8 mouse cellular contexts compared by ENCODE assay signal in the genomic region with DNA sequence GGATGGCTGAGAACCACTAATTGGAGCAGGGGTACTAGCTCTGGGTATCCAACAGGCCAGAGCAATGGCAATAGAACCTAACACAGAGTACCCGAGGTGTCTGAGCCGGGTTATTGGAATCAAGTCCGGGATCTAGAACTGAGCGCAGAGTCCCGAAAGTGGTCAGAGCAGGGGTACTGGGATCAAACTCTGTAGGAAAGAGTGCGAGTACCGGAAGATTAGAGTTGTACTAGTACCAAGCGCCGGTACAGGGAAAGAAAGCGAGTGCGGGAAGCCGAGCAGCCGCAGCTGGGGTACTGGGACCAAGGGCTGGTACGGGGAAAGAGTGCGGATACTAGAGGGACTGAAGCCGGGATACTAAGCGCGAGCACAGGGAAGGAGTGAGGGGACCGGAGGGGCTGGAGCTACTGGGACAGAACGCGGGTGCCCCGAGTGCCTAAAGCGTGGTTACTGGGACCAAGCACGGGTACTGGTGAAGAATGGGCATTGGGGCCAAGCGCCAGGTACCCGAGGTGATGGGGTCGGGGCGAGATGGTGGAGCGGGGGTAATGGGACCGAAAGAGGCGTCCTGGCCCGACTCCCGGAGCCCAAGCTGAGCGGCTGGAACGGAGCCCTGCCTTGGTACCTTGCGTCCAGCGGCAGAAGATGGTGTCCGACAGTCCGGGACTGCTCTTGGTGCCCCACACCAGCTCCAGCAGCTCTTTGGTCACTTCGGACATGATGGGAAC. TPM values are rescaled to one million over a fixed set of nuclear protein-coding genes. Genes with fewer than 3 reads are reported as not detected.
DNase-seq lines count a peak whose midpoint lies in the region; ATAC-seq and TF ChIP-seq lines count a peak whose summit lies in the region.

No protein-coding gene starts in this region.

- no peaks in the 10 kb centered on the region for H3K27me3 ChIP-seq in forebrain, embryonic 13.5 days
- no peaks in the 10 kb centered on the region for H3K27me3 ChIP-seq in midbrain, embryonic 13.5 days
- H3K27me3 ChIP-seq in thymus, adult 2 months (ENCODE audit: control insufficient read depth, insufficient read depth, low read length) = no peaks in the 10 kb centered on the region

- no peaks in the 10 kb centered on the region for H3K9me3 ChIP-seq in forebrain, embryonic 13.5 days (replicated peaks)
- H3K9me3 ChIP-seq in midbrain, embryonic 13.5 days = no peaks in the 10 kb centered on the region

- WGBS in forebrain, embryonic 13.5 days = 1% methylated on average over 40 of the region's 40 CpGs
- under 1% methylated on average over 40 of the region's 40 CpGs for WGBS in midbrain, embryonic 13.5 days
- WGBS in thymus, adult 2 months = 2% methylated on average over 40 of the region's 40 CpGs

- H3K36me3 ChIP-seq in forebrain, embryonic 13.5 days (ENCODE audit: poor library complexity, severe bottlenecking) = no peaks in the 10 kb centered on the region
- no peaks in the 10 kb centered on the region for H3K36me3 ChIP-seq in midbrain, embryonic 13.5 days
- no peaks in the 10 kb centered on the region for H3K36me3 ChIP-seq in thymus, adult 2 months (ENCODE audit: control insufficient read depth, insufficient read depth, low read length)

- peak overlapping the region; percentile 79 for H3K4me2 ChIP-seq in forebrain, embryonic 13.5 days
- H3K4me2 ChIP-seq in midbrain, embryonic 13.5 days (replicated peaks) = peak overlapping the region; percentile 79

- TF ChIP-seq CTCF in thymus, adult 2 months (IDR thresholded peaks at IDR 0.05; ENCODE audit: borderline replicate concordance, control insufficient read depth, extremely low read depth, insufficient read depth, low read length, poor library complexity) = 0 out of 2 replicates have a peak, but pooled peaks have one; percentile 6

- H3K9ac ChIP-seq in forebrain, embryonic 13.5 days = peak overlapping the region; percentile 89
- H3K9ac ChIP-seq in midbrain, embryonic 13.5 days (replicated peaks) = peak overlapping the region; percentile 75

- TF ChIP-seq POLR2A in thymus, adult 2 months (IDR thresholded peaks at IDR 0.05; ENCODE audit: control insufficient read depth, extremely low read depth, insufficient read depth, low read length, poor library complexity) = no peak

- peak overlapping the region; percentile 49 for H3K27ac ChIP-seq in forebrain, embryonic 13.5 days
- H3K27ac ChIP-seq in midbrain, embryonic 13.5 days = peak overlapping the region; percentile 68
- peak overlapping the region; percentile 11; the same call in 1 of the 2 replicates for H3K27ac ChIP-seq in thymus, adult 2 months (ENCODE audit: control insufficient read depth, insufficient read depth, low read length)

- intact Hi-C loops in left cerebral cortex, postnatal 14 days (cut with DNase I) = no loop called here

- DNase-seq in gastrocnemius, adult 8-10 months (ENCODE audit: low spot score in 2 of 2) = peak; percentile 15 to 21
- DNase-seq in gastrocnemius, postnatal 25 days = no peak
- DNase-seq in urinary bladder, postnatal 10 days (ENCODE audit: low spot score) = peak; percentile 10
- no peak for DNase-seq in urinary bladder, postnatal 25 days (ENCODE audit: low spot score)
- peak; percentile 12 to 14 for DNase-seq in left cerebral cortex, postnatal 14 days (ENCODE audit: low spot score in 2 of 2)
- peak; percentile 47 for DNase-seq in thymus, adult 2 months

- peak; percentile 78 for ATAC-seq in forebrain, embryonic 13.5 days
- ATAC-seq in midbrain, embryonic 13.5 days = peak; percentile 88

- peaks cover 12% of the 10 kb centered on the region for H3K4me1 ChIP-seq in forebrain, embryonic 13.5 days
- H3K4me1 ChIP-seq in midbrain, embryonic 13.5 days (replicated peaks) = peaks cover 17% of the 10 kb centered on the region
- peaks cover 6% of the 10 kb centered on the region for H3K4me1 ChIP-seq in thymus, adult 2 months (replicated peaks; ENCODE audit: control insufficient read depth, insufficient read depth, low read length)

- peak overlapping the region; percentile 86 for H3K4me3 ChIP-seq in forebrain, embryonic 13.5 days
- H3K4me3 ChIP-seq in midbrain, embryonic 13.5 days (replicated peaks) = peak overlapping the region; percentile 64
- peak overlapping the region; percentile 87 for H3K4me3 ChIP-seq in thymus, adult 2 months (ENCODE audit: control insufficient read depth, insufficient read depth, low read length)

RNA-seq across cellular contexts. Expression of a gene that starts 0.6 kb away (rescaled TPM):
- 10 to 100 TPM in 1 of 4 experiments, 1 to 10 TPM in 3; 7.8 to 12.2 (median 8.3) TPM for total RNA-seq in gastrocnemius, adult 8-10 months (2022)
- total RNA-seq in gastrocnemius, postnatal 25 days (2021) = 10 to 100 TPM in 1 of 2 experiments, 1 to 10 TPM in 1; 8.1 to 11.6 TPM
- polyA plus RNA-seq in forebrain, embryonic 13.5 days (2015; fragmentation: Nextera tagmentation; extraction: Ambion mirVana) = 42.2 and 43.7 TPM in 2 replicates
- total RNA-seq in left cerebral cortex, postnatal 14 days (2021) = 10 to 100 TPM; 67.9 to 69.0 TPM
- 47.8 and 50.6 TPM in 2 replicates for polyA plus RNA-seq in midbrain, embryonic 13.5 days (2015; fragmentation: Nextera tagmentation; extraction: Ambion mirVana)
- 133 and 137 TPM in 2 replicates for polyA plus RNA-seq in thymus, adult 2 months (2012; rRNA removed)

Comparison
In these comparisons a context has a peak if more than half of its experiments do, and no peak if none do; other contexts are left out.
1. DNase-seq: peak in gastrocnemius, adult 8-10 months (2 of 2), urinary bladder, postnatal 10 days (single experiment), left cerebral cortex, postnatal 14 days (2 of 2) and thymus, adult 2 months (single experiment); none in gastrocnemius, postnatal 25 days (single experiment) and urinary bladder, postnatal 25 days (single experiment).
2. H3K27ac ChIP-seq: peak in every context shown above with its lines; median percentile 68 in midbrain, embryonic 13.5 days; 49 in forebrain, embryonic 13.5 days; 11 in thymus, adult 2 months.
3. RNA of a gene that starts 0.6 kb away (total RNA-seq): 67.9 to 69.0 TPM in left cerebral cortex, postnatal 14 days; 8.1 to 11.6 TPM in gastrocnemius, postnatal 25 days and 7.8 to 12.2 TPM in gastrocnemius, adult 8-10 months; every median in the first group is over 4 times any median in the second.
4. Peak in every context shown above with its lines, with median percentiles within 50 percentile points of each other: H3K4me3 ChIP-seq.